Mouse (Mus musculus) layer of hippocampus, adult 11-12 months (tissue): ENCODE measurements around the gene Col26a1.
"Not testable (repeated sequence)": the region's sequence is repeated elsewhere in the genome, so short reads cannot be mapped to it uniquely, and the experiment has no call there.

ENCODE experiments used
- DNase-seq: peaks from one replicate; pipeline ENCODE4 v3.0.0; 2022; ENCODE audit warnings: low spot score

The Col26a1 gene

DNA sequence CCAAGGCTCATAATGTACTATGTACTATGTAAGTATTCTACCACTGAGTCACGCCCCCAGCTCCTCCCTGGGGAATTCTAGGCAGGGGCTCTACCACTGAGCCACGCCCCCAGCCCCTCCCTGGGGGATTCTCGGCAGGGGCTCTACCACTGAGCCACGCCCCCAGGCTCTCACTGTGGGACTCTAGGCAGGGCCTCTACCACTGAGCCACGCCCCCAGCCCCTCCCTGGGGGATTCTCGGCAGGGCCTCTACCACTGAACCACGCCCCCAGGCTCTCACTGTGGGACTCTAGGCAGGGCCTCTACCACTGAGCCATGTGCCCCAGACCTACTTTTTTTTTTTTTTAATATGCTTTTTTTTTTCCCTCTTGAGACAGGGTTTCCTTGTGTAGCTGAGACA lies 129.8 kb downstream of the Col26a1 start:
- DNase-seq, result not testable (repeated sequence)

DNA sequence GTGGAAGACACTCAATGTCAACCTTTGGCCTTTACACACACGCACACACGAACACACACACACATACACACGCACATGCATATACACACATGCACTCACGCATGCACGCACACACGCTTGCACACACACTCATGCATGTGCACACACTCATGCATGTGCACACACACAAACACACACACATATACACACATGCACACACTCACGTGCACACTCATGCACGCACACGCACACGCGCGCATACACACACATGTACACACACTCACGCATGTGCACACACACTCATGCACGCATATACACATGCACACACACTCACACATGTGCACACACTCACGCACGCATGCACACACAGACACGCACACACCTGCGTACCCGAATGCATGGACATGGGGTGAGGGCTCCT lies 130.9 kb downstream of the Col26a1 start:
- DNase-seq, result no peak

GRCm38 (mm10) chr5:136746596-136746995 lies 136.4 kb downstream of the Col26a1 start:
- no peak for DNase-seq

DNA sequence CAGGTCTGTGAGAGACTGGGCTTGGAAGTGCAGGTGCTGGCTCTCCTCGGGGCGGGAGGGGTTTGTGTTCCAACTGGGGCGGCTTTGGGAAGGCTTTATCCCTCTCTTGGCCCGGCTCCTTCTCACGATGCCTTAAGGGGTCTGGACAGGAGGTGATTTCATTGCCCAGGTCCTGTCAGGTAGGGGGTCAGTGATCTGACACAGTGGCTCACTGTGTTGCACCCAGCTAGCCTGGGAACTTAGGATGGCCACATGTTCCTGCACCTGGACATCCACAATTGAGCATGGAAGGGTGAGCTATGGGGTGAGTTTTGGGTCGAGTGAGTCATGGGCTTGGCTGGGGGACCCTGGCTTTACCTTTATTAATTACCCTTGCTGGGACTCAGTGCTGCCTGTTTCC lies 144.1 kb downstream of the Col26a1 start:
- no peak for DNase-seq

- DNase-seq, result not testable (repeated sequence)
Observed at GRCm38 (mm10) chr5:136726271-136726670, 156.7 kb downstream of the Col26a1 start.

DNA sequence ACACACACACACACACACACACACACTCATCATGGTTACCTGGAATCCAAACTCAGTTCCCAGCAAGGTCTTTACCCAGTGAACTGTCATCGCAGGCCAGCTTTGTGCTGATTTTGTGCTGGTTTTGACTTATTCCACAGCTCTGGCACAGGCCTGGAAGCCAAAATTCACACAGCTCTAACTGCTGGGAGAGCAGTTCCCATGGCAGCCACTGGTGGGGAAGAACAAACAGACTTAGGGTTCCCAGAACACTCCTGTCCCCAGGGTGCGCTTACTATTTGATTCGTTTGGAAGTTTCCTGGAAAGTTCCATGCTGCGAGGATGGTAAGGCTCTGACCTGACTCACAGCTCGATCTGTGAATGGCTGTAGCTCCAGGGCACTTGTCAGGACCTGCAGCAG lies 161.4 kb downstream of the Col26a1 start:
- DNase-seq, result peak; percentile 20

- no peak for DNase-seq
Observed at GRCm38 (mm10) chr5:136718656-136719055, 164.4 kb downstream of the Col26a1 start.

DNA sequence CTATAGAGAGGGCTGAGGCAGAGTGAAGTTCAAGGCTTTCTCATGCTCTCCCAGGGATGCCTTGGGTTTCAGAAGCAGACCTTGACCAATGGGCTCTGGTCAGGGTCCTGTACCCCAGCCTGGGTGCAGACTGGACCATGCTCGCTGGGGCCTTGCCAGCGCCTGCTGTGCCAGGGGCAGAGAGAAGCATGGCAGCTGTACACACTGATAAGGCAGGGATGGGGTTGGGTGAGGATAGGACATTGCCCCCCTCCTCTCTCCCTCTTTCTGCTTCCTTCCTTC lies 165.5 kb downstream of the Col26a1 start:
- no peak for DNase-seq

DNA sequence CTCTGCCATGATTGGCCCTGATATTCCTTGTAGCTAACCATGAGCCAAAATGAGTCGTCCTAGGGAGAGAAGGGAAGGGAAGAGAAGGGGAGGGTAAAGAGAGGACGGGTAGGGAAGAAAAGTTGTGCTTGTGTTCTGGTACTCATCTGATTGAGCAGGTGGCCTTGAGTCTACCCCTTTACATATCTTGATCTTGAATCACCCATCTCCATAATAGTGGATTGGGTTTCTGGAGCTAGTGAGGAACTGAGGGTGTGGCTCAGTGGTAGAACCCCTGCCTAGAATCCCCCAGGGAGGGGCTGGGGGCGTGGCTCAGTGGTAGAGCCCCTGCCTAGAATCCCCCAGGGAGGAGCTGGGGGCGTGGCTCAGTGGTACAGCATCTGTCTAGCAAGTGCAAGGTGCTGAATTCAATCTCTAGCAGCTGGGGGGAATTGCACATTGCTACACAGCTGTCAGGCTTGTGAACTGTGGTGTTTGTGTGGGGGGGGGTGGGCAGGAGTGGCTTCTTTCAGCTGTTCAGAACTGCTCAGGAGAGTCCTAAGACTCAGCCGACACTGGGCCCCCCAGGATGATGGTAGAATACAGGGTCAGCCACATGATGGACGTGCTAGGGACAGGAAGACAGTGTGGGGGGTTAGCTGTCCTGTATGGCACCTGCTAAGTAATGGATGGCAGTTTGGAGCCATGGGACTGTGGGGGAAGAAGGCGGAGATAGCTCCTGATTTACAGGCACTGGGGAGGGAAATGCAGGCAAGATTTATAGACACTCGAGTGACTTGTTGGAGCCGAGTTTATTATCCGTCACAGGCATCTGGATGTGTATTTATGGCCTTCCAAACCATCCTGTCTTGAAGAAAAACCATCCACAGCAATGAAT lies 166.1 kb downstream of the Col26a1 start:
- no peak for DNase-seq

DNA sequence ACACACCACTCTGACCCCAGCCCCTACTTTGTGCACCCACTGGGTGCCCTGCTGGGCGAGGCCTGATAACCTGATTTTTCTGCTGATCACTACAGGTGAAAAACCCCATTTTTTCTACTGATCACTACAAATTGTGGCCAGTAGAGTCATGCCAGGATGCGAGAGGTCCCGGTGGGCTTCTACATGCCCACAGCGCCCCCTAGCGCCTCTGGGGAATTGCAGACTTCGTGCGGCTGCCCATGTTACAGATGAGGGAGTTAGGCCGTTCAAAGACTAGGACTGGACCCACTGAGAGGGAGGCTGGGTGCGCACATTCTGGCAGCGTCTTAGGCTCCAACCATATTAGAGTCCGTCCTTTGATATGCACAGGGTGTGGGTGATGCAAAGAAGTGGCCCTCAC lies 168.1 kb downstream of the Col26a1 start:
- DNase-seq, result no peak

- no peak for DNase-seq
Observed at GRCm38 (mm10) chr5:136714232-136714875, 168.7 kb downstream of the Col26a1 start.

- no peak for DNase-seq
Observed at GRCm38 (mm10) chr5:136710742-136711141, 172.3 kb downstream of the Col26a1 start.

DNA sequence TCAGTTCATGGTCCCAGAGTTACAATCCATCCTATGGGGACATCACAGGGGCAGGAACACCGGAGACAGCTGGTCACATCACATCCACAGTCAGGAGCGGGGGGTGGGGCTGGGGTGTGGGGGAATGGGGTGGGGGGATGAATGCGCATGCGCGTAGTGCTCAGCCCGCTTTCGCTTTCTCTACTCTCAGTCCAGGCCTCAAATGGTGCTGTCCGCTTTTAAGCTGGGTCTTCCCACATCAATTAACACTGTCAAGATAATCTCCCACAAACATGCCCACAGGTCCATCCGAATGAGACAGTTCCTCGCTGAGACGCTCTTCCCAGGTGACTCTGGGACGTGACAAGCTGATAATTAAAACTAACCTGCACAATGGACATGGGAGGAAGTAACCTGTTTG lies 174.9 kb downstream of the Col26a1 start:
- no peak for DNase-seq

GRCm38 (mm10) chr5:136706803-136707202 lies 176.2 kb downstream of the Col26a1 start:
- DNase-seq, result peak; percentile 60

DNA sequence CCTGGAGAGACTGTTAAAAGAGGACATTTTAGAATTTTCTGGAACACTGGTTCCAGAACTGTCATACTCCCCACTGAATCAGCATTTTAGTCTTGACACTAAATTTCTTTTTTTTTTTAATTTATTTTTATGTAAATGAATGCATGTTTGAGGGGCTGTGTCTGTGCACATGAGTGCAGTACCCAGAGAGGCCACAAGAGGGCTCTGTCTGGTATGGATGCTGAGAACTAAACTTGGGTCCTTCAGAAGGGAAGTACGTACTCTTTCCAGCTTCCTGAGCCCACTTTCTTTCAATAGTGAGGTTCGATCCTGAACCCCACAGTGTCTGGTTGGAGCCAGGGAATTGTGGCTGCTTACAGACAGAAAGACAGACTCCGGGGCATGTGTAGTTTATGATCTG lies 177.5 kb downstream of the Col26a1 start:
- no peak for DNase-seq

GRCm38 (mm10) chr5:136704151-136704550 lies 178.9 kb downstream of the Col26a1 start:
- DNase-seq, result no peak

DNA sequence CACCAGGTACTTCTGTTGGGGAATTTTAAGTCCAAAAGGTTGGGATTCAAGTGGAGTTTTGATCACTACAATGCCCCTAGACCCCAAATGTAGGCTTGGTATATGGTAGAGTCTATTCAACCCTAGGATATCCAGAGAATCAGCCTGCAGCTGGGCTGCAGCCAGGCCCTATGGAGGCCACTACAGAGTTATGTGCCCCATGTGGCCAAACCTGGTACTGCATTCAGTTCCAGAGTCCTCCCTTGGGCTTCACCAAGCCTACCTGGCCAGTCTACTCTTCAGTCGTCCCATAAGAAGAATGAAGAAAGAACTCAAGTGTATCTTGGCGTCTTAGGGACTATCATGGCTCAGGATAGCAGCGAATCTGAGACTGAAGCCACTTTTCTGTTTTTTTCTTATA lies 179.3 kb downstream of the Col26a1 start:
- DNase-seq, result peak; percentile 75

DNA sequence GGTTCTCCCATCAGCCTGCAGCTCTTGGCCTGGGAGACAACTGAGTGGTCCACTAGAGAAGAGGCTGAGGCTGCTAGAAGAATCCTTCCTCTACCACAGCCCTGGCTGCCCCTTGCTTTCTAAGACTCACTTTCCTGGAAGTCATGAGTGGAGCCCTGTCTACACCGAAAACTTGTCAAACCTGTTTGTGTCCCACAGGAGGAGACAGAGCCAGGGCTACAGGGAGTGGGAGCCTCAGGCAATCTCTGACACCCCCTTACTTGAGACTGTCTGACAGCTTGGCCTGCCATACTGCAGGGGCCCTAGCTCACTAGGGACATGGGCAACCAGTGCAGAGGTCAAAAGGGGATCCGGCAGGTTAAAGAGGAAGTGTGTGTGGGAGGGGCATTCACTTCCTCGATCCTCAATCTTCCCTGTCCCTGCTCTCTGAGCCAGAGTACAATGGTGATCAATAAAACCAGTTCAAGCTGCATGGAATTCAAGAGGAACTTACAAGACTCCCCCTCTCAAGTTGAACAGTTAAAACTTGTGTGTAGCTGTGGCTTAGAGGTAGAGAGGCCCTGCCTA lies 180.8 kb downstream of the Col26a1 start:
- DNase-seq, result no peak

- DNase-seq, result no peak
Observed at GRCm38 (mm10) chr5:136697618-136698017, 185.4 kb downstream of the Col26a1 start.

GRCm38 (mm10) chr5:136696516-136696915 lies 186.5 kb downstream of the Col26a1 start:
- no peak for DNase-seq

GRCm38 (mm10) chr5:136694976-136695375 lies 188.0 kb downstream of the Col26a1 start:
- DNase-seq, result no peak

DNA sequence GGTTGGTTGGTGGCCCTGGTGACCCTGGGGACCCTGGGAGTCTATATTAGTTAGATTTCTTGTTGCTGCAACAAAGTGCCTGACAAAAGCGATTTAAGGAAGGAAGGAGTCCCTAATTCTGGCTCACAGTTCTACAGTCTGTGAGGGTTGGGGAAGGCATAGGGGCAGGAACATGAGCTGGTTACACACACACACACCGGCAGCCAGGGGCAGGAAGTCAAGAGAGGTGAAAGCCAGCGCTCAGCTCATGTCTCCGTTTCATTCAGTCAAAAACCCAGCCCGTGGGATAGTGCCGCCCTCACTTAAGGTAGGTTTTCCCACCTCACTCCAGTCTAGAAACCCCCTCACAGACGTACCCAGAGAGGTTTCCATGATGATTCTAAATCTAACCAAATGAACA lies 189.6 kb downstream of the Col26a1 start:
- no peak for DNase-seq

DNA sequence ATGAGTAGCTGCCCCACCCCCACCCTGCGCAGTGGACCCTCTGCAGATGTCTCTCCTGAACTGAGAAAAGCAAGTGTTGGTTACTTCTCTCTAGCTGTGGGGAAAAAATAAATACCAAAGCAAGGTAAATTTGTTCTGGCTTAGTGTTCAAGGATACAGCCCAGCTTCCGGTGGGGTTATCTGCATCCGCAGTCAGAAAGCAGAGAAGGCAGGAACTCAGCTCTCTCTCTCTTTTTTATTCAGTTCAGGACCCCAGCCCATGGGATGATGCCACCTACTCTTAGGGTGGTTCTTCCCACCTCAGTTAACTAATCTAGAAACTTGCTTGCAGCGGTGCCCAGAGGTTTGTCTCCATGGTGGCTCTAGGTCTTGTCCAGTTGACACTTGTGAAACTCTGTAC lies 190.2 kb downstream of the Col26a1 start, which contains the start of gene Myl10:
TSS of gene Myl10 (plus strand) at position 363 of the 400 bp plus-strand sequence.
- DNase-seq, result no peak
